Mouse (Mus musculus) limb, embryonic 15.5 days (tissue): ENCODE data around the gene Pkd1l1. TPM values are rescaled to one million over a fixed set of nuclear protein-coding genes. Genes with fewer than 3 reads are reported as not detected.
A peak's percentile ranks its signal among the peaks of the same experiment; 100 is the strongest.

Experiments
- ATAC-seq: fragments of 200-750 bp; cut with Nextera tagmentation; 2 replicates; pipeline ENCODE4 v1.8.0; 2017; ENCODE audit warnings: low read depth, moderate TSS enrichment; ENCODE audit not compliant: insufficient number of reproducible peaks, low FRiP score, low TSS enrichment
- H3K27ac ChIP-seq: fragments of 300-500 bp; sonication (generic); 2 replicates; pipeline ENCODE4 v1.5.1; 2015; ENCODE audit warnings: moderate library complexity, mild to moderate bottlenecking, inconsistent platforms
- H3K27me3 ChIP-seq: fragments of 300-500 bp; sonication (generic); 2 replicates; pipeline ENCODE4 v1.6.1; 2015; ENCODE audit warnings: inconsistent platforms
- H3K36me3 ChIP-seq: fragments of 300-500 bp; sonication (generic); 2 replicates; pipeline ENCODE4 v1.6.1; 2015; ENCODE audit warnings: inconsistent platforms
- H3K4me1 ChIP-seq: fragments of 300-500 bp; sonication (generic); 2 replicates; pipeline ENCODE4 v1.6.1; 2015; ENCODE audit warnings: inconsistent platforms
- H3K4me2 ChIP-seq: fragments of 300-500 bp; sonication (generic); 2 replicates; pipeline ENCODE4 v1.6.1; 2015; ENCODE audit warnings: mild to moderate bottlenecking, inconsistent platforms
- H3K4me3 ChIP-seq: fragments of 300-500 bp; sonication (generic); 2 replicates; pipeline ENCODE4 v1.5.1; 2015; ENCODE audit warnings: mild to moderate bottlenecking, inconsistent platforms
- H3K9ac ChIP-seq: fragments of 300-500 bp; sonication (generic); 2 replicates; pipeline ENCODE4 v1.6.1; 2015; ENCODE audit warnings: inconsistent platforms
- H3K9me3 ChIP-seq: fragments of 300-500 bp; sonication (generic); 2 replicates; pipeline ENCODE4 v1.6.1; 2016; ENCODE audit warnings: inconsistent platforms
- WGBS: fragments of 180-500 bp; shearing (Covaris S2); methylation state at CpG from one replicate; pipeline ENCODE4 v1.1.7; 2015; 5-methylcytosine and 5-hydroxymethylcytosine counted together
- polyA plus RNA-seq: library from polyadenylated mRNA; unstranded; fragments of >200 nt; fragmentation: Nextera tagmentation; extraction: Ambion mirVana; gene quantifications from 2 replicates; pipeline ENCODE4 v1.2.1, GENCODE M21; 2015

Pkd1l1 gene
- polyA plus RNA-seq, 1 experiment from 2014 or later, result 0.08 TPM

DNA sequence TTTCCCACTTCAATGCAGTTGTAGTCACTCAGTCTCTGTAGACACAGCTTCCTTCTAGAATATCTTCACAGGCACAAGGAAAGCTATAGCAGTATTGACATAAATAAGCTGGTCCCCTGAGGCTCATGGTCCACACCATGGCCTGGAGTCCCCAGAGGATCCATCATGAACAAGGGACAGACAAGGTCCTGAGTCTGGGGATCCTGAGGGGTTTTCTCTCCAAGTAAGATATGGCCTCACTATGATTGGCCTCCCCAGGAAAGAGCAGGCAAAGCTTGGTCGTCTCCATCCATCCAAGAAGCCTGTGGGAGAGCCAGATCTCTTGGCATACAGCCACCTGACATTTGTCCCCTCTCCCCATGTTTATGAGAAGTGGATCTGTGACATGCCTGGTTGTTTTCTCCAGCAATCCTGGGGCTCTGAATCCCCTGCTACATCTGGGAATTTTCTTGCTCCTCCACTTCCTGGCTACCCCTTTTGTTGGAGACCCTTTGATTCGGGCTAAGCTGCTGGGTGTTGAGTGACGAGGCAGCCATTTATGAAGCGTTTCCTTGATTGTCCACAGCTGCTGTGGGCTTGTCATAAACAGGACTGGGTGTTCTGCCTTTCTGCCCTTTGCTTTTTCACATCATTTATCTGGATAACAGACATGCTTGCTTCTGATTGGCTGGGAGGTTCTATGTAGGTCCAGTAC lies 158.8 kb downstream of the Pkd1l1 start:
- Histone ChIP-seq H3K4me2 (no peak overlapping the region), H3K4me1 (peaks cover 14% of the 10 kb centered on the region), H3K27me3 (no peaks in the 10 kb centered on the region), H3K9ac (no peak overlapping the region), H3K4me3 (no peak overlapping the region), H3K9me3 (no peaks in the 10 kb centered on the region), H3K36me3 (no peaks in the 10 kb centered on the region), H3K27ac (no peak overlapping the region)
- WGBS, result 21% methylated on average over 4 of the region's 4 CpGs
- ATAC-seq, result no peak

DNA sequence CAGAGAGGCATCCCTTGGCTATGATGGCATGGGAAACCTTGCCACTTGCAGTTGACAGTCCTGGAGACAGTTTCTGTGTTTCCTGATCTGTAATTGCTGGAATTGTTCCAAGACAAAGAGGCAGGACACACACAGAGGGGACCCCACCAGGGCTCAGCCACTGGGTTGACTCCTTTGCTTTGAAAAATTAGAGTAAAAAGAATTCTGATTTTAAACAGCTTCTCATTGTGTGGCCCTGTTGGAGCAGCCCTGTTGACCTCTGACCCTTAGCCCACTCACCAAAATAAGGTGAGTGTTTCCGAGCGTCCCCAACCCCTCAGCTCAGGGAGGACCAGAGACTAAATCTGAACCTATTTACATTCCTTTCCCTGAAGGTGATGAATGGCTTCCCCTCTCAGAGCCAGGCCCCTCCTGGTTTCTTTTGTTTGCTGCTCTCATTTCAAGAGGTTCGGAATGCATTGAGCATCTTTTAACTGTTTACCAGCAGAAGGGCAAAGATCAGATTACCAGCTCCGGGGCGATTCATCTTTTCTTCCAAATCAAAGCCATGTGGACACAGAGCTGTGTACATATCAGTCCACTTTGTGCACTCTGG lies 161.5 kb downstream of the Pkd1l1 start:
- WGBS, result 38% methylated on average over 5 of the region's 5 CpGs
- ATAC-seq, result no peak
- no peaks in the 10 kb centered on the region for H3K36me3 ChIP-seq
- no peak overlapping the region for H3K27ac ChIP-seq
- H3K4me1 ChIP-seq, result peaks cover 6% of the 10 kb centered on the region; the same call in 1 of the 2 replicates
- no peaks in the 10 kb centered on the region for H3K27me3 ChIP-seq
- no peaks in the 10 kb centered on the region for H3K9me3 ChIP-seq
- no peak overlapping the region for H3K4me3 ChIP-seq
- no peak overlapping the region for H3K4me2 ChIP-seq
- no peak overlapping the region for H3K9ac ChIP-seq

DNA sequence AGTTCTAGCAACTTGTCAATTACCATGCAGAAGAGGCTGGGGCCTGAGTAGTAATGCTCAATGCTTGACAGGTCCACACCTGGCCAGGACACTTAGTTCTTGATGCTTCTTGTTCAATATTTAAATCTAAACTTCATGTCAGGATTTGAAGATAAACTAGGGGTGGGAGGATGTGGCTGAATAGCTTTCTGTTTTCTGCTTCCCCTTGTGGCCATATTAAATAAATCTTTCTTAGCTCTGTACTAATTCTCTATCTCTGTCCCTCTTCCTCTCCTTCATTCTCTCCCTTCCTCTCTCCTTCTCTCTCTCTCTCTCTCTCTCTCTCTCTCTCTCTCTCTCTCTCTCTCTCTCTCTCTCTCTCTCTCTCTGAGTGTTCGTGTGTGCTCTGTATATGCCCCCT lies 163.4 kb downstream of the Pkd1l1 start:
- no peak overlapping the region for H3K27ac ChIP-seq
- no peak overlapping the region for H3K4me3 ChIP-seq
- no peaks in the 10 kb centered on the region for H3K27me3 ChIP-seq
- H3K36me3 ChIP-seq, result no peaks in the 10 kb centered on the region
- no peak for ATAC-seq
- no peak overlapping the region for H3K4me2 ChIP-seq
- no peak overlapping the region for H3K9ac ChIP-seq
- peaks cover 6% of the 10 kb centered on the region; the same call in 1 of the 2 replicates for H3K4me1 ChIP-seq
- 83% methylated on average over 1 of the region's 1 CpGs for WGBS
- H3K9me3 ChIP-seq, result no peaks in the 10 kb centered on the region

DNA sequence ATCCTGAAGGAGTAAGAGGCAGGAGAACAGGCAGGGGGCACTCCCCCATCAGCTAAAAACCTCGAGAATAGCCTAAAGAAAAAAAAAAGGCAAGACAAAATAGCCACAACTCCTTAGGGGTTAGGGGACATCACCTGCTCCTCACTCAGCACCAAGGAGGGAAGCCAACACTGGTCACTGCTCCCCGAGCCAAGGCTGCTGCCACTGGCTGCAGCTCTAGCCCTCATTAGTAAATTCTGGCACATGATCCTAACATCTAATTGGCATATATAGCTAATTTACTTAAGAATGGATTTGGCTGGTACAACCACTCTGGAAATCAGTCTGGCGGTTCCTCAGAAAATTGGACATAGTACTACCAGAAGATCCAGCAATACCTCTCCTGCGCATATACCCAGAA lies 166.1 kb downstream of the Pkd1l1 start:
- ATAC-seq, result no peak

DNA sequence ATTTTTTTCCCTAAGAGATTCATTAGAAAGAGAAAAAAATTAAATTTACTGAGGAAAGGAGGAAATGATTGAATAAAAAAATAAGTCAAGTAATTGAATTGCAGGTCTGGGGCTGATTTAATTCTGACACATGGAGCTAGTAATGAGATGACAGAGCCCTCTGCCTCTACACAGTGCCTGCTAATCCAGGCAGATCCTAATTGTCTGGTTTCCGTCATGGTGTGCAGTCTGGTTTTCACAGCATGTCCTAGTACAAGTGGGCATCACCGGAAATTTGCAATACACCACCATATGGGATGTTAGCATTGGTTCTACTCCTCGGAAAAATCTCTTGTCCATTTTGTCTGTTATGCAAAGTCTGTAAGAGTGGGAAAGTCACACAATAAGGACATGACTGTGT lies 168.9 kb downstream of the Pkd1l1 start:
- H3K27me3 ChIP-seq, result no peaks in the 10 kb centered on the region
- ATAC-seq, result no peak
- WGBS, result 64% methylated on average over 3 of the region's 3 CpGs

More for the DNA sequence above, 166.1 kb downstream of the Pkd1l1 start:
- Histone ChIP-seq H3K36me3 (no peaks in the 10 kb centered on the region), H3K27ac (no peak overlapping the region), H3K4me3 (no peak overlapping the region), H3K9me3 (no peaks in the 10 kb centered on the region), H3K27me3 (no peaks in the 10 kb centered on the region), H3K4me2 (no peak overlapping the region), H3K4me1 (no peaks in the 10 kb centered on the region), H3K9ac (no peak overlapping the region)
- WGBS, result 71% methylated on average over 4 of the region's 4 CpGs

DNA sequence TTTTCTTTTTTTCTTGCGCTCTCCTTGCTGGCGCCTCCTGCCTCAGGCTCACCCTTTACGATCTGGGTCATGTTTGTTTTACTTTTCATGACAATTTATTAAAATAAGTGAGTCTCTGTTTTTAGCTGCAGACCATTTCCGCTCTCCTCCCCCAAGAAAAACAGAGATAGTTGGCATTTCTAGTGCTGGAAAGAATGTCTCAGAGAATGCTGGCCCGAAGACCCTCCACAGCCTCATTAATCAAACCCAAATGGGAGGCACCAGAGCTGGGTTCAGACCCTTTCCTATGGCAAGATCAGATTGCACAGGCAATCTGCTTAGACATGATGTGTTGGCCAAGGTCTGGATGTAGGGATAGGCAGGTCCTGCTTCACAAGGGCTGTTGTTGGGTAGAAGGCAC lies 175.6 kb downstream of the Pkd1l1 start:
- H3K9ac ChIP-seq, result no peak overlapping the region
- no peaks in the 10 kb centered on the region for H3K36me3 ChIP-seq
- H3K4me3 ChIP-seq, result no peak overlapping the region
- H3K4me1 ChIP-seq, result peaks cover 10% of the 10 kb centered on the region
- H3K27me3 ChIP-seq, result 0 out of 2 replicates have a peak, but pooled peaks cover 4% of the 10 kb centered on the region
- no peak for ATAC-seq
- 34% methylated on average over 5 of the region's 5 CpGs for WGBS
- H3K4me2 ChIP-seq, result no peak overlapping the region
- H3K9me3 ChIP-seq, result no peaks in the 10 kb centered on the region
- no peak overlapping the region for H3K27ac ChIP-seq

More for the DNA sequence above, 168.9 kb downstream of the Pkd1l1 start:
- H3K4me1 ChIP-seq, result no peaks in the 10 kb centered on the region
- H3K9me3 ChIP-seq, result no peaks in the 10 kb centered on the region
- no peak overlapping the region for H3K4me3 ChIP-seq
- H3K4me2 ChIP-seq, result no peak overlapping the region
- H3K9ac ChIP-seq, result no peak overlapping the region
- no peaks in the 10 kb centered on the region for H3K36me3 ChIP-seq
- H3K27ac ChIP-seq, result no peak overlapping the region

DNA sequence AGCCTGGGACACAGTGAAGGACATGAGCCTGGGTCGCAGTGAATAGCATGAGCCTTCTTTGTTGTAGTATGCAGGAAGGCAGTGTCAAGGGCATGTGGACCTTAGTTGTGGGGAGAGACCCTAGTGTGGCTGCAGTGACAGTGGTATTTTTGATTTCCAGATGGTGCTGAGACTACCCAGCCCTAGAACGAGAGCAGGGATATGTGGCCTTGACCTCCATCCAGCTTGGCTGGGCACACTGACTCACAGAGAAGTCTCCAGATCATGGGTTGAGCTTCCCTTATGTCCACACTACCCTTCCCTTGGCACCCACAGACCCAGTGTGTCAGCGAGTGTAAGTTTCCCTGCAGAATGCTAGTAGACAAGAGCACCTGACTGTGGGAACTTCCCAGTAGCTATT lies 178.0 kb downstream of the Pkd1l1 start:
- H3K27me3 ChIP-seq, result 0 out of 2 replicates have a peak, but pooled peaks cover 4% of the 10 kb centered on the region
- H3K27ac ChIP-seq, result no peak overlapping the region
- ATAC-seq, result no peak
- H3K9me3 ChIP-seq, result no peaks in the 10 kb centered on the region
- H3K4me3 ChIP-seq, result no peak overlapping the region
- no peak overlapping the region for H3K4me2 ChIP-seq
- H3K36me3 ChIP-seq, result no peaks in the 10 kb centered on the region
- H3K9ac ChIP-seq, result no peak overlapping the region
- H3K4me1 ChIP-seq, result peaks cover 22% of the 10 kb centered on the region
- 92% methylated on average over 3 of the region's 3 CpGs for WGBS

DNA sequence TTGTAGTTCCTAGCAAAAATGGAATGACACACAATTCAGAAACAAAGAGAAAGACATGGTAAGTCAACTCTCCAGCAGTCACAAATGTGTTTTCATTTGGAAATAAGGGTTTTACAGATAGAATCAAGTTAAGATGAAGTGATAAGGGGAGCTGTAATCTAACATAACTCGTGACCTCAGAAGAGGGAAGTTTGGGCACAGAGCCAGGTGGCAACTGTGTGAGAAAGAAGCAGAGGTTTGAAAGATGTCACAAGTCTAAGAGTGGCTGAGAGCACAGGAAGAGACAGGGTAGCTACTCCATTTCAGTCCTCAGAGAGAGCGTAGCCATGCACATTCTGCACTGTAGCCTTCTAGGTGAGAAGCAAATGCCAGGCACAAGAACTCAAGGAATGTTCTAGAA lies 180.9 kb downstream of the Pkd1l1 start:
- Histone ChIP-seq H3K27me3 (0 out of 2 replicates have a peak, but pooled peaks cover 4% of the 10 kb centered on the region), H3K9me3 (no peaks in the 10 kb centered on the region), H3K4me3 (no peak overlapping the region), H3K4me1 (peaks cover 27% of the 10 kb centered on the region), H3K4me2 (no peak overlapping the region), H3K27ac (no peak overlapping the region), H3K36me3 (no peaks in the 10 kb centered on the region), H3K9ac (no peak overlapping the region)
- ATAC-seq, result no peak
- WGBS, result 56% methylated on average over 2 of the region's 2 CpGs

DNA sequence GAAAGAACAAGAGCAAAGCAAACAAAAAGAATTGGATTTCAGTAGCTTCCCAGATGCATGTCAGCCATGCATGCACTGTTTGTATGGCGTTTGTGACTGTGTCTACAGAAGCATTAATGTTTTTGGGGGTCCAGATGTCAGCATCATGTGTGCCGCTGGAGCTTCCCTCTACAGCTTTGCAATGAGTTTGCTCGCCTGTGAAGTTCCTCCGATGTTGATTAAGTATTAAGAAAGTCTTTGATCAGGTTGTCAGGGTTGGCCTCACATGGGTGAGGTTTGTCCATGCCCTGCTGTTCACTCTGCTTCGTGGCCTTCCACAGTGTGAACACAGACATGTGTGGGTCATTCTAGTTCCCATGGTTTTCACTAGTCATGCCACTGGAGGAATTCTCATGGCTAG lies 183.9 kb downstream of the Pkd1l1 start:
- Histone ChIP-seq H3K36me3 (no peaks in the 10 kb centered on the region), H3K9ac (no peak overlapping the region), H3K4me3 (no peak overlapping the region), H3K4me2 (no peak overlapping the region), H3K9me3 (no peaks in the 10 kb centered on the region), H3K4me1 (peaks cover 25% of the 10 kb centered on the region), H3K27me3 (0 out of 2 replicates have a peak, but pooled peaks cover 4% of the 10 kb centered on the region), H3K27ac (peak overlapping the region; percentile 48; the same call in 1 of the 2 replicates)
- no peak for ATAC-seq
- 74% methylated on average over 5 of the region's 5 CpGs for WGBS

DNA sequence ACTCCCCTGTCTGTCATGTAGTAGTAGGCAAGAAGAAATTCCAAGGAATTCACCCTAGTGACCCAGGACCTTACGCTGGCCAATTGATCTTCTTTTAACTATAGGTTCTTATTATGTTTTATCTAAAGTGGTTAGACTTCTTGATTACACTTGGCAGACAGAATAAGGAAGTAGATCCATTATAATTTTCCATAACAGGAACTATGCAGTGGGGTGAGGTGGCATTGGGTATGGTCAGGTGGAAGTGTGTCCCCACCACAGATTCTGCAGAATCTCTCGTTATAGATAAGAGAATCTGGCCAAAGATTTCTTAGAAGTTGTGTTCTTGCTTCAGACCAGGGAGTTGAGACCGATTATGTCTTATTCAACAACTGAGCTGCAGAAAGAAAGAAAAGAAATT lies 185.5 kb downstream of the Pkd1l1 start:
- peaks cover 26% of the 10 kb centered on the region for H3K4me1 ChIP-seq
- H3K4me2 ChIP-seq, result no peak overlapping the region
- H3K4me3 ChIP-seq, result no peak overlapping the region
- H3K9ac ChIP-seq, result no peak overlapping the region
- no peaks in the 10 kb centered on the region for H3K36me3 ChIP-seq
- no peak for ATAC-seq
- H3K27ac ChIP-seq, result no peak overlapping the region
- H3K27me3 ChIP-seq, result no peaks in the 10 kb centered on the region
- H3K9me3 ChIP-seq, result no peaks in the 10 kb centered on the region
- 91% methylated on average over 3 of the region's 3 CpGs for WGBS

DNA sequence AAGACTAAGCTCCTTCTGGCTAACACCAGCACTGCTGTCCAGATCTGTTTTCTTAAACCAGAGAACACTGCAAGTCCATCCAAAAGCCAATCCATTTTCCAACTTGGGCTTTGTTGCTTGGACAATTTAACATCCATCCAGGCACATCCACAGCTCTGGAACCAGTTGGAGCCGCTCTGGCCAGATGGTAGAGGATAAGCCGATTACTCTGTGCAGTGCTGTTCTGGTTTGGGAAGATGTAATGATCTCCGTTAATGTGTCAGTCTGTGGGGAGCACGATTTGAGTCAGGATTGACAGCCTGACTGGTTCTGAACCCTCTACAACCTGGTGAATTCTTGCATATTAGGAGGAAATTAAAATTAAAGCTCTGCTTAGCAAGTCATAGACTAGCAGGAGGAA lies 188.7 kb downstream of the Pkd1l1 start:
- no peak overlapping the region for H3K4me2 ChIP-seq
- 41% methylated on average over 4 of the region's 4 CpGs for WGBS
- H3K4me1 ChIP-seq, result peaks cover 31% of the 10 kb centered on the region
- H3K36me3 ChIP-seq, result no peaks in the 10 kb centered on the region
- no peak for ATAC-seq
- H3K9ac ChIP-seq, result no peak overlapping the region
- no peaks in the 10 kb centered on the region for H3K27me3 ChIP-seq
- H3K9me3 ChIP-seq, result no peaks in the 10 kb centered on the region
- H3K27ac ChIP-seq, result no peak overlapping the region
- no peak overlapping the region for H3K4me3 ChIP-seq

DNA sequence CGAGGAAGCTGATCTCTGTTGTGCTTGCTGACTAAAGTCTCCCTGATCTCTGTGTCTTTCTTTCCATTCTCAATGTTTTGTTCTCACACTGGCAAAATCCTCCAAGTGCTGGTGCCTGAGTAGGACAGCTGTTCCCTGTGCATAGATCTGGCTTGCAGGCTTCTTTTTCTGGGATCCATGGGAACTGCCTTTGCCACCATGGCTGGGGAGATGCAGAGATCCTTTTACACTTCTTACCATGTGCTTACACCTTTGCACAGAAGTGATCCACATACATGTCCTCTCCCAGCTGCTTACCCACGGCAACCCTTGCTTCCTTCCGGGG lies 191.0 kb downstream of the Pkd1l1 start:
- no peak for ATAC-seq
- Histone ChIP-seq H3K36me3 (no peaks in the 10 kb centered on the region), H3K4me2 (no peak overlapping the region), H3K4me3 (no peak overlapping the region), H3K9ac (no peak overlapping the region), H3K4me1 (peaks cover 29% of the 10 kb centered on the region), H3K27ac (peak overlapping the region; percentile 22; the same call in 1 of the 2 replicates), H3K9me3 (no peaks in the 10 kb centered on the region), H3K27me3 (no peaks in the 10 kb centered on the region)
- WGBS, result 70% methylated on average over 3 of the region's 3 CpGs
